Mouse (Mus musculus): Measurements from ENCODE around the gene Tbrg4. TPM values are rescaled to one million over a fixed set of nuclear protein-coding genes. Genes with fewer than 3 reads are reported as not detected.

Gene Tbrg4
- total and polyA plus RNA-seq, 3 experiments: 192 to 756 (median 278) TPM

GRCm38 (mm10) chr11:6670826-6671225, 45.0 kb upstream of the Tbrg4 start:
- Histone ChIP-seq H3K9me3 (replicated peaks; ENCODE audit: insufficient read depth, low read length) (no peaks in the 10 kb centered on the region), H3K27ac (ENCODE audit: control insufficient read depth, low read depth, low read length) (no peak overlapping the region), H3K79me2 (ENCODE audit: control insufficient read depth, insufficient read depth, low read length, poor library complexity) (no peaks in the 10 kb centered on the region), H3K9ac (ENCODE audit: control insufficient read depth, low read depth, low read length, poor library complexity, severe bottlenecking) (no peak overlapping the region), H3K4me3 (ENCODE audit: control insufficient read depth in 1 of 2, insufficient read depth in 1 of 2, low read depth in 2 of 2, low read length in 2 of 2) (no peak overlapping the region), H3K4me1 (ENCODE audit: control insufficient read depth in 1 of 2, insufficient read depth in 2 of 2, low read length in 2 of 2) (no peaks in the 10 kb centered on the region), H3K36me3 (ENCODE audit: control insufficient read depth in 1 of 2, insufficient read depth in 2 of 2, low read length in 2 of 2) (no peaks in the 10 kb centered on the region), H3K27me3 (ENCODE audit: control insufficient read depth in 1 of 2, insufficient read depth in 2 of 2, low read length in 2 of 2) (no peaks in the 10 kb centered on the region; a peak in 1 of 4 replicates)
- DNase-seq (ENCODE audit: low read depth, low spot score): no peak
- TF ChIP-seq MAX (IDR thresholded peaks at IDR 0.05; ENCODE audit: low read length) (no peak), NELFE (IDR thresholded peaks at IDR 0.05; ENCODE audit: low read depth, low read length) (no peak), POLR2A (IDR thresholded peaks at IDR 0.05; ENCODE audit: control insufficient read depth in 1 of 2, insufficient read depth in 1 of 2, low read depth in 1 of 2, low read length in 2 of 2, poor library complexity in 1 of 2) (no peak), CHD1 (IDR thresholded peaks at IDR 0.05; ENCODE audit: low read depth, low read length) (no peak), ZMIZ1 (IDR thresholded peaks at IDR 0.05; ENCODE audit: low read depth, low read length) (no peak), RCOR1 (IDR thresholded peaks at IDR 0.05; ENCODE audit: low read depth, low read length) (no peak), POLR2AphosphoS5 (IDR thresholded peaks at IDR 0.05; ENCODE audit: borderline replicate concordance, low read depth, low read length) (no peak), MXI1 (IDR thresholded peaks at IDR 0.05; ENCODE audit: low read depth, low read length) (no peak)

GRCm38 (mm10) chr11:6670044-6670443, 44.2 kb upstream of the Tbrg4 start:
- TF ChIP-seq GABPA (IDR thresholded peaks at IDR 0.05; ENCODE audit: low read depth, low read length) (no peak), MXI1 (IDR thresholded peaks at IDR 0.05; ENCODE audit: low read depth, low read length) (no peak)
- no peaks in the 10 kb centered on the region for H3K9me3 ChIP-seq (replicated peaks; ENCODE audit: insufficient read depth, low read length)

GRCm38 (mm10) chr11:6669041-6669440, 43.2 kb upstream of the Tbrg4 start:
- no peak for DNase-seq (ENCODE audit: low read depth, low spot score)
- no peaks in the 10 kb centered on the region for H3K79me2 ChIP-seq (ENCODE audit: control insufficient read depth, insufficient read depth, low read length, poor library complexity)
- H3K9me3 ChIP-seq (replicated peaks; ENCODE audit: insufficient read depth, low read length): no peaks in the 10 kb centered on the region
- no peaks in the 10 kb centered on the region for H3K4me1 ChIP-seq (ENCODE audit: control insufficient read depth in 1 of 2, insufficient read depth in 2 of 2, low read length in 2 of 2)
- no peaks in the 10 kb centered on the region; a peak in 1 of 4 replicates for H3K27me3 ChIP-seq (ENCODE audit: control insufficient read depth in 1 of 2, insufficient read depth in 2 of 2, low read length in 2 of 2)
- H3K9ac ChIP-seq (ENCODE audit: control insufficient read depth, low read depth, low read length, poor library complexity, severe bottlenecking): no peak overlapping the region
- no peak overlapping the region for H3K27ac ChIP-seq (ENCODE audit: control insufficient read depth, low read depth, low read length)
- TF ChIP-seq POLR2A (IDR thresholded peaks at IDR 0.05; ENCODE audit: control insufficient read depth in 1 of 2, insufficient read depth in 1 of 2, low read depth in 1 of 2, low read length in 2 of 2, poor library complexity in 1 of 2): no peak
- TF ChIP-seq TBP (IDR thresholded peaks at IDR 0.05; ENCODE audit: low read depth, low read length): no peak
- no peak for TF ChIP-seq POLR2AphosphoS5 (IDR thresholded peaks at IDR 0.05; ENCODE audit: borderline replicate concordance, low read depth, low read length)
- TF ChIP-seq SIN3A (IDR thresholded peaks at IDR 0.05; ENCODE audit: low read length): no peak
- TF ChIP-seq CTCF (IDR thresholded peaks at IDR 0.05 in 2 of 3, conservative IDR thresholded peaks at IDR 0.05 in 1 of 3; ENCODE audit: control insufficient read depth in 1 of 3, insufficient read depth in 1 of 3, low read depth in 2 of 3, low read length in 3 of 3, poor library complexity in 1 of 3, severe bottlenecking in 1 of 3): no peak
- TF ChIP-seq ZKSCAN1 (IDR thresholded peaks at IDR 0.05; ENCODE audit: low read depth, low read length): no peak
- TF ChIP-seq CHD1 (IDR thresholded peaks at IDR 0.05; ENCODE audit: low read depth, low read length): no peak
- no peak for TF ChIP-seq RAD21 (IDR thresholded peaks at IDR 0.05; ENCODE audit: low read depth, low read length)
- TF ChIP-seq TAL1 (IDR thresholded peaks at IDR 0.05; ENCODE audit: low read length): no peak
- no peak for TF ChIP-seq GABPA (IDR thresholded peaks at IDR 0.05; ENCODE audit: low read depth, low read length)
- TF ChIP-seq ZNF384 (IDR thresholded peaks at IDR 0.05; ENCODE audit: low read depth, low read length): no peak
- TF ChIP-seq ELF1 (IDR thresholded peaks at IDR 0.05; ENCODE audit: low read depth, low read length): no peak
- TF ChIP-seq MEF2A (IDR thresholded peaks at IDR 0.05; ENCODE audit: extremely low read depth, insufficient replicate concordance, low read depth, low read length, poor library complexity, severe bottlenecking): no peak
- no peak for TF ChIP-seq USF1 (IDR thresholded peaks at IDR 0.05; ENCODE audit: low read depth, low read length)
- no peak for TF ChIP-seq HCFC1 (IDR thresholded peaks at IDR 0.05; ENCODE audit: low read depth, low read length)
- no peak for TF ChIP-seq CHD2 (IDR thresholded peaks at IDR 0.05; ENCODE audit: low read length)
- TF ChIP-seq MXI1 (IDR thresholded peaks at IDR 0.05; ENCODE audit: low read depth, low read length): no peak
- no peak for TF ChIP-seq MYB (IDR thresholded peaks at IDR 0.05; ENCODE audit: low read depth, low read length)
- no peak for TF ChIP-seq BHLHE40 (IDR thresholded peaks at IDR 0.05; ENCODE audit: borderline replicate concordance, low read depth, low read length)
- no peak overlapping the region for H3K4me3 ChIP-seq (ENCODE audit: control insufficient read depth in 1 of 2, insufficient read depth in 1 of 2, low read depth in 2 of 2, low read length in 2 of 2)
- no peaks in the 10 kb centered on the region for H3K36me3 ChIP-seq (ENCODE audit: control insufficient read depth in 1 of 2, insufficient read depth in 2 of 2, low read length in 2 of 2)

More at GRCm38 (mm10) chr11:6670044-6670443, 44.2 kb upstream of the Tbrg4 start:
- Histone ChIP-seq H3K27me3 (ENCODE audit: control insufficient read depth in 1 of 2, insufficient read depth in 2 of 2, low read length in 2 of 2) (no peaks in the 10 kb centered on the region; a peak in 1 of 4 replicates), H3K27ac (ENCODE audit: control insufficient read depth, low read depth, low read length) (no peak overlapping the region), H3K79me2 (ENCODE audit: control insufficient read depth, insufficient read depth, low read length, poor library complexity) (no peaks in the 10 kb centered on the region), H3K9ac (ENCODE audit: control insufficient read depth, low read depth, low read length, poor library complexity, severe bottlenecking) (no peak overlapping the region), H3K4me3 (ENCODE audit: control insufficient read depth in 1 of 2, insufficient read depth in 1 of 2, low read depth in 2 of 2, low read length in 2 of 2) (no peak overlapping the region), H3K36me3 (ENCODE audit: control insufficient read depth in 1 of 2, insufficient read depth in 2 of 2, low read length in 2 of 2) (no peaks in the 10 kb centered on the region), H3K4me1 (ENCODE audit: control insufficient read depth in 1 of 2, insufficient read depth in 2 of 2, low read length in 2 of 2) (no peaks in the 10 kb centered on the region)
- DNase-seq (ENCODE audit: low read depth, low spot score): no peak
